Mouse (Mus musculus) liver, embryonic 14.5 days (tissue): ENCODE results near the gene 0610030E20Rik.

ENCODE experiments used
- CTCF ChIP-seq: IDR thresholded peaks from 2 replicates; pipeline ENCODE4 v1.5.1; 2016; ENCODE audit warnings: antibody characterized with exemption, low read depth, control low read depth
- EP300 ChIP-seq: IDR thresholded peaks from 2 replicates; pipeline ENCODE4 v1.6.1; 2016; ENCODE audit warnings: antibody characterized with exemption, low read depth

DNA sequence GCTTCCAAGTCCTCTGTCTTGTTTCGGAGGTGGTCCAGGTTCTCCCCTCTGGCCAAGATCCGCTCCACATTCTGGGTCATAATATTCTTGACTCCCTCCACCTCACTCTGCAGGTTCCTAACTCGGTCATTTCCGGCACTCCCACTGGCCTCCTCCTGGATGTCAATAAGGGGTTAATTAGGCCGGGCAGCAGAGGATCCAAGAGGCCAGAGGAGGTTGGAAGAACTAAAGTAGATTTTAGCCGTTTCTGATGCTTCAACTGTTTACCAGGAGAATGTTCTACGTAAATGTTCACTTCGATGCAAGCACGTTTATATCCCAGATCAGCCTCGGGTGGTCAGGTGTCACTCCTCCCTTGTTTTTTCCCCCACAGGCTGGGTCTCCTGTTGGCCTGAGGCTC, 41.1 kb downstream of the 0610030E20Rik start:
- no peak for TF ChIP-seq CTCF
- no peak for TF ChIP-seq EP300
